Mouse (Mus musculus) thymus, adult 2 months (tissue): ENCODE data around the gene Afg3l1.

Experiments
- CTCF ChIP-seq: fragments of 200-500 bp; IDR thresholded peaks from 2 replicates; pipeline ENCODE4 v1.5.1; 2012; ENCODE audit warnings: mild to moderate bottlenecking, control low read depth, low read length, moderate library complexity, borderline replicate concordance; ENCODE audit not compliant: control insufficient read depth, poor library complexity, insufficient read depth; ENCODE audit errors: extremely low read depth
- POLR2A ChIP-seq: fragments of 200-500 bp; IDR thresholded peaks from 2 replicates; pipeline ENCODE4 v1.6.1; 2012; ENCODE audit warnings: mild to moderate bottlenecking, low read length, control low read depth, moderate library complexity; ENCODE audit not compliant: control insufficient read depth, poor library complexity, insufficient read depth; ENCODE audit errors: extremely low read depth

- TF ChIP-seq CTCF: no peak
- TF ChIP-seq POLR2A: no peak
Observed at GRCm38 (mm10) chr8:123514136-123514535, 36.4 kb downstream of the Afg3l1 start.
